Mouse (Mus musculus) lung, postnatal 0 days (tissue): ENCODE measurements at regions not wholly inside any gene's neighbourhood (a gene's known extent, or its start where the extent isn't known, plus 50 kb on each side); places are given as distances from the start of the nearest gene placed in this dataset.

Experiments used
- CTCF ChIP-seq: IDR thresholded peaks from 2 replicates; pipeline ENCODE4 v1.5.1; 2016; ENCODE audit warnings: antibody characterized with exemption, mild to moderate bottlenecking
- EP300 ChIP-seq: IDR thresholded peaks from 2 replicates; pipeline ENCODE4 v1.6.1; 2016; ENCODE audit warnings: antibody characterized with exemption, mild to moderate bottlenecking, control low read depth

DNA sequence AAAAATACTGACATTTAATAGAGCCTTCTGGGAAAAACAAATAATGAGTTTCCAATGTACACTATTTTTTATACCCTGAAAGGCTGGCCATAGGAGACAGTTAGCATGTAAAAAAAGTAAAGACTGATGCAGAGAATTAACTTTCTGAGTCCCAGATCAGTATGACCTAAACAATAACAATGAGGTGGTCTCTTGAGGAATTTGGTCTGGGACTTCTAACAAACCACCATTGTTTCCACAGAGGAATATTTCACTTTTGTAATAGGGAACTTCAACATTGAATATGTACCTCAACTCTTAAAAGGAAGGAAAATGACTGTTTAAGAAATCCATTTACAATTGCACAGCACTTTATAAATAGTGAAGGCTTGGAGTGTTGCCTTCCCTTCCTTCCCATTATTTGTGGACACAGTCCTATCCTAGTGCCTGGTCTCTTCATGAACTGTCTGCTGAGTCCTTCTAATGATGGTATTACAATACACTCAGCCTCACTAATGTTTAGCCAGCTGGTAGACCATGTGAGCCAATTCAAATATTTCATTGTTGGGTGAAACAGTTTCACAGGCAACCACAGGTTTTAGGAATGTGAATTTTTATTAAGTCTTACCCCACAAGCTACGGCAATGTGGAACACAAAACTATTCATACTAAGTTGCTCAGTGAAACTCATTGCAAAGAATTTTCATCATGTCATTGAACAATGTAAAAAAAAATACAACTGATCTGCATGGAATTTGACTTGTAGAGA lies 358.7 kb downstream of the Atp6ap1l start:
- no peak for TF ChIP-seq CTCF
- TF ChIP-seq EP300: no peak
